Mouse (Mus musculus): ENCODE measurements around the gene Etl4.

Etl4 gene

GRCm38 (mm10) chr2:20756964-20757363 lies 847.4 kb downstream of the Etl4 start:
- no peak for DNase-seq (ENCODE audit: low read depth, low spot score)

DNA sequence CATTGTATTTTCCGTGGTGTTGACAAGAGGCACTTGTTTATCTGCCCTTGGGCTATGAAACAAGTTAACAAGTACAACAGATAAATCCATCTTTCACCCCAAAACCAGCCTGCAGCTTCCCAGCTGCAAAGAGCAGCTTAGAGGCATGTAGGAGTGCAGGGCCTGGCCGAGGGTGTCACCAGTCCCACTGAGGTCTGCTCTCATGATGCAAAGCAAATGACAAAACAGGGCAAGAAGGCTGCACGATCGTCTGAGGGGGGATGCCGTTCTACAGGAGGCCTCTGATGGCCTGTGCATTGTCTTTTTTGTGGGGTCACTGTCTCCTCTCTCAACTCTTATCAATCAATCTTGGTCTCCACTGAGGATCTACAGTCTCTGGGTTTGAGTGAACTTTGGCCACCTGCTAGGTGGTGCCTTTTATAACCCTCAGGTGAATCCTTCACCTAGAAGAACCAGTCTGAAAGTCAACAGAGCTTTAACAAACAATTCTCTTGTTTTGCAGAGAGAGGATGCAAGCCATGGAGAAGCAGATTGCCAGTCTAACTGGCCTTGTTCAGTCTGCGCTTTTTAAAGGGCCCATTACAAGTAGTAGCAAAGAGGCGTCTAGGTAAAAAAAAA lies 849.6 kb downstream of the Etl4 start:
- no peak for DNase-seq (ENCODE audit: low read depth, low spot score)

GRCm38 (mm10) chr2:20761320-20761719 lies 851.7 kb downstream of the Etl4 start:
- no peak for DNase-seq (ENCODE audit: low read depth, low spot score)

GRCm38 (mm10) chr2:20761751-20762150 lies 852.2 kb downstream of the Etl4 start:
- no peak for DNase-seq (ENCODE audit: low read depth, low spot score)

DNA sequence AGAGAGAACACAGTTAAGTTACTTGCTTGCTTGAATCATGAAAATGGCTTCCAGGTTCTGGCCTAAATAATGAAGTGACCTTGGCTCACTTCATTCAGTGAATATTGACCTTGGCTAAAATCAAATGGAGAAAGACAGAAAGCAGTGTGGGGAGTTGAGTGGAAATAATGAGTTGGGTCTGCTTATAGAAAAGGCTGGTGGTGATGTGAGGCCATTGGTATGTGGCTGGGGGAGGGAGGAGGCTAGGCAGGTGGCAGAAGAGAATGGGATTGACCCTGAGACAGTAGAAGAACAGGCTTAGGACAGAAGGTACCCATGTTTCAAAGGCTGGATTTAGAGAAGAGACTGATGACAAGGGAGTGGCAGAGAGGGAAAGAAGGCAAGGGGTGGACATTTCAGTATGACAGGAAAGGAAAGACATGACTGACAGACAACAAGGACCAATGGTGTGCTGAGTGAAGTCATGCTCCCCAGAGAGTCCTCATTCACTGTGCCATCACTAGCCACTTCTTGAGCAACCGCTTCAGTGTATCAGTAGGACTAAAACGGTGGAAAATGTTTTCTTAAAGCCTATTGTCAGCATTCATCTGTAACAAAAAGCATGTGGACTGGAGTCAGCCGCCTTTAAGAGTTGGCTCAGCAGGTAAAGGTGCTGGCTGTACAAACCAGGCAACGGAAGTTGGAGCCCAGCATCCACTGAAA lies 854.1 kb downstream of the Etl4 start:
- no peak for DNase-seq (ENCODE audit: low read depth, low spot score)

DNA sequence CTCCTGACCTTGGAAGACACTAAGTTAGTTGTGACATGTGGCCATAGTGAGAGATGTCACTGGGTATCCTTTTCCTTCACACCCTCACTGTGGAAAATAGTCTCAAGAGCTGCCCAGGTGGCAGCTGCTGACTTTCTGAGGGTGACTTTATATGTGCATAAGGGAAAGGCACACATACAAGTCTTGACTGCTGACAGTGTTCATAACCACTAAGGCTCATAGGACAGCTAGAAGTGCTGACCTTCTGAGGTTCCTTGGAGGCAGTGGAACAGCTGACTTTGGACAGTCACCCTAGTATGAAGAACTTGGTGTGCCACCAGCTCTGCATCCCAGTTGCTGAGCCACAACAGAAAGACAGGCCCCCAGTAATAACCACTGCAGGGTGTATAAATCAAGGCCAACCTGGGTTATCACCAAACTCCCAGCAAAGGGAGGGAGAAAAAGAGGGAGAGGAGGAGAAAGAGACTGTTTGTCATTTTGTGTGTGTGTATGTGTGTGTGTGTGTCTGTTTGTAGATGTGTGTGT lies 855.0 kb downstream of the Etl4 start:
- no peak for DNase-seq (ENCODE audit: low read depth, low spot score)

GRCm38 (mm10) chr2:20768681-20769080 lies 859.1 kb downstream of the Etl4 start:
- no peak for DNase-seq (ENCODE audit: low read depth, low spot score)

GRCm38 (mm10) chr2:20770171-20770570 lies 860.6 kb downstream of the Etl4 start:
- DNase-seq (ENCODE audit: low read depth, low spot score) = no peak

DNA sequence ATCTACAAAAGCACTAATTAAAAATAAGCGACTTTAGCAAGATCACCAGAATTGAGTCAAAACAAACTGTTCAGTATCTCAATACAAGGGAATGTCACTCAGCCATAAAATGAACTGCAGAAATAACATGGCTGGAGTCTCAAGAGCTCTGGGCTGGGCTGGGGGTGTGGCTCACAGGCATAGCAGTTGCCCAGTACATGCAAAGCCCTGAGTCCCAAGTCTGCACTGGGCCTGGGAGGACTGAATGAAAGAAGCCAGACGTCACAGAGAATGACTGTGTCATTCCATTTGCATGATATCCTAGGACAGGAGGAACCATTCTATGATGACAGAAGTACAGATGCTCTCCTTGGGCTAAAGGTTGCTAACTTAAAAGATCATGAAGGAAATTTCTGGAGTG lies 864.9 kb downstream of the Etl4 start:
- no peak for DNase-seq (ENCODE audit: low read depth, low spot score)

- no peak for DNase-seq (ENCODE audit: low read depth, low spot score)
Observed at GRCm38 (mm10) chr2:20776171-20776704, 866.7 kb downstream of the Etl4 start.

DNA sequence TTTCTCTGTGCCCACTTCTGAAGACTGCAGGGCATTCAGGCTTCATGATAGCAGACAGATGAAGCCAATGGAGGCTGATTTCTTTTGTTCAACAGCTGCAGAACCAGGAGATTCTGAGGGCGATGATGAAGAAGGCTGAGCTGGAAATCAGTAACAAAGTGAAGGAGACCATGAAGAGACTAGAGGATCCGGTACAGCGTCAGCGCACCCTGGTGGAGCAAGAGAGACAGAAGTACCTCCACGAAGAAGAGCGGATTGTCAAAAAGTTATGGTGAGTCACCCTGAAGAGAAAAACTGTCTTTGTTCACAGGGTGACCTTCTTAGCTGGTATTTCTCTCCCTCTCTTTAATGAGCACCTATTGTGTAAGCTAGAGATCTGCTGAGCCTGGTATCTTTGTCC lies 868.4 kb downstream of the Etl4 start:
- no peak for DNase-seq (ENCODE audit: low read depth, low spot score)

DNA sequence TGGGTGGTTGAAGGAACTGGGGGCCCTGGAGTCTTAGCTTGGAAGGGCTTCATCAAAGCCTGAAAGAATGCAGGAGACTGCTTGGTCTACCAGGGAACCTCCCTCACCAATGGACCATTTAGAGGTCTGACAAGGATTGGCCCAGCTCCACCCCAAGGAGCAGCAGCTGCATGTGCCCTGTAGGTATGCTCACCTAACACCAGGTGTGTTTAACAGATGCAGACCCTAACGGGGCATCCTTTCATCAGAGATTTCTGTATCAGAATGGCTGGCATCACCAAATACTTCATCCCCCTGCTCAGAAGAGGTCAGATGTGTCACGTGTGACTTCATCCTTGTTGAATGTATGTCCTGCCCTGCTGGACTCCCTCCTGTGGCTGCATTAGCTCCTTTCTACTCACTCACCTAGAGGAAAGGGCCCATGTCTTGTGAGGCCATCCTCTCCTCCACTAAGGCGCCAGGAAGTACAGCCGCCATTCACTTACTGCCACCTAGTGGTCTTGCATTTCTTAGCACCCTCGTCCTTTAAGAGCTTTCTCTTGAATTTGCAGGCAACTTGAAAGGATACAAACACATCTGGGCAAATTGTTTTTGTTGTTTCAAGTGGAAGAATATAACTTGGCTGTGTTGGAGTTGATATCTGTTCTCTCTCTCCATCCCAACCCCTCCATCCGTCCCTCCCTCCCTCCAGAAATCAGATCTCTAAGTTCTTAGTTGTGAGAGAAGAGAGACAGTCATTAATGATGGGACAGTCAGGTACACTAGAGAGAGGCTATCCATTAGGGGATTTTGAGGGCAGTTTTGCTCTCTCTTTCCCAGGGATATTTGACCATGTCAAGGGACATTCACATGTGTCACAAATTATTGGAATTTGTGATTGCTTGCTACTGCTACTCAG lies 870.2 kb downstream of the Etl4 start:
- DNase-seq (ENCODE audit: low read depth, low spot score) = peak; percentile 43

- no peak for DNase-seq (ENCODE audit: low read depth, low spot score)
Observed at GRCm38 (mm10) chr2:20801236-20801890, 891.8 kb downstream of the Etl4 start.

DNA sequence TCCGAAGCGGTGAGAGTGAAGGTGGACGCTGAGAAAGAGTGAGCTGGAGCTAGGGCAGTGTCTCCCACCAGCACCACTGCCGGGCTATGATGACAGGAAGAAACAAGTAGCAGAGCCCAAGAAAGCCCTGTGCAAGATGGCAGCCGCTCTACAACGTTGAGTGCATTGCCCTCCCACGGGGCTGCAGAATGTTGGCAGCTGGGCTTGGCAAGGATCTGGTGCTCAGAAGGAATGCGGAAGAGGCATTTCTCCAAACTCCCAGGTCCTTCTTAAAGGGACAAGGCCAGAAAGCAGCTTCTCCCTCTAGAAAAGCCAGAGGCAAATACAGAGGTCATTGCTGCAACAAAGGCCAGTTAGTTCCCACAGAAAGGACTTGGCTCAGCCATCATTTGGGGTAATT lies 901.9 kb downstream of the Etl4 start:
- DNase-seq (ENCODE audit: low read depth, low spot score) = no peak

DNA sequence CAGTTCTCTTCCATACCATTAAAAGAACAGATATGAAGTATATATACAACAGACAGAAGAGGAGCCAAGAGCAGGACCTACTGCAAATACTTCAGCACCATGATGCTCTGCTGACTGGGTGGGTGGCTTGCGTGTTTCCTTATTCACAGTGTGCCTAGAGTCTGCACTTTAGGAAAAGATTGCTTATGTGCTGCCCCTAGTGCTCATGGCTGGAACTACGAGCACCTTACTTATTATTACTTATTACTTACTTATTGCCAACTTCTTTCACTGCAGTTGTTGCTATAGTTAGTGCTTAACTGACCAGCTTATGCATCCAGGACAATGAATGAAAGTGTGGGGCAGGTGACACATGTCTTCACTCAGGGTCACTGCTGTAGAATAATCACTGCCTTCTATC lies 904.4 kb downstream of the Etl4 start:
- DNase-seq (ENCODE audit: low read depth, low spot score) = no peak

DNA sequence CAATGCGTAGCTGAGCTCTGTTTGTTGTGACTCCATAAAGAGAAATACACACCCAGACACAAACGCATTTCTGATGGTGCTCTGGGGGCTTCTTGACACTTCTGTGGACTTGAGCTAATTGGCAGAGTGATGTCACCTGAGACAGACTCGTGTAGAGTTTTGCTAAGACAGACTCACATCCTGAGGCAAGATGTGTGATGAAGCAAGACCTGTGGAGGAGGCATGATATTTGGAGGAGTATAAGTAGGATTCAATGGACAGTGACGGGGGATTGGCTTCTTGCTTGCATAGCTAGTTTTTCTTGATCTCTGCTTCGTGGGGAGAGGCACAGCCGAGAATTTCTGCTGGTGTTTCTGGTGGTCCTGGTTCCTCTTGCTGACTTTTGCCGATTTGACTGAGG lies 908.6 kb downstream of the Etl4 start:
- no peak for DNase-seq (ENCODE audit: low read depth, low spot score)

DNA sequence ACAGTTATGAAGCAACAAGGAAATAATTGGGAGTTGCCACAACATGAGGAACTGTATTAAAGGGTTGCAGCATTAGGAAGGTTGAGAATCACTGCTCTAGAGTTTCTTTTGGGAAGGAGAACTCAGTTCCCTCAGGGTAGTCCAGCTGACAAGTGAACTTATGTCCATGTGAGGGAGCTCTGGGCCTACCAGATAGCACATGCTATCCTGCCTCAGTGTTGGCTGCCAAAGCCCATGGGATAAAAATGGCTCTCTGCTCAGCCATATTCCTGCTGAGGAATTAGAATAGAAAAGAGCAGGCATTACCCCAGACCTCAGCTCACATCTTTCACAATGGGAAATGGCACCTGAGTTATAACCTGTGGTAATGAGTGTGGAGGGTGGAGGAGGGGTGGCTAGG lies 916.7 kb downstream of the Etl4 start:
- DNase-seq (ENCODE audit: low read depth, low spot score) = no peak

GRCm38 (mm10) chr2:20830882-20831281 lies 921.3 kb downstream of the Etl4 start:
- no peak for DNase-seq (ENCODE audit: low read depth, low spot score)

GRCm38 (mm10) chr2:20831608-20832406 lies 922.2 kb downstream of the Etl4 start:
- DNase-seq (ENCODE audit: low read depth, low spot score) = no peak

DNA sequence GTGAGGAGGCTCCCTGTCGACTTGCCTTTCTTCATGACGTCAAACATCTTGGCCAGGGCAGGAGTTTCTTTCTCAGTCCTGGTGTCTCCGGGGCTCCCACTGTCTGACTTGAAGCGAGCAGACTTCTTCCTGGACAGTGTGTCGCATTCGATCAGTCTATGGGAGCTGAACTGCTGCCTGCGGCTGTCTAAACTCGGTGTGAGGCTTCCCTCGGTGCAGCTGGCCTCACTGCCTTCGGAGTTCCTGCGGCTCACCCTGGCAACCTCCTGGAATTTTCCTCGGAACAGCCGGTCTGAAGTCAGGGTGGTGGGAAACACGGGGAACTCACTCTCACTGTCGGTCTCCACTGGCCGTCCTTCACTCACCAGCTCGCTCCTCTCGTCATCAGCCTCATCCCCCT lies 939.8 kb downstream of the Etl4 start:
- DNase-seq (ENCODE audit: low read depth, low spot score) = no peak

Data from brain, embryonic 18.5 days (tissue).